Mouse (Mus musculus): ENCODE measurements around the gene Pnck.

DNA sequence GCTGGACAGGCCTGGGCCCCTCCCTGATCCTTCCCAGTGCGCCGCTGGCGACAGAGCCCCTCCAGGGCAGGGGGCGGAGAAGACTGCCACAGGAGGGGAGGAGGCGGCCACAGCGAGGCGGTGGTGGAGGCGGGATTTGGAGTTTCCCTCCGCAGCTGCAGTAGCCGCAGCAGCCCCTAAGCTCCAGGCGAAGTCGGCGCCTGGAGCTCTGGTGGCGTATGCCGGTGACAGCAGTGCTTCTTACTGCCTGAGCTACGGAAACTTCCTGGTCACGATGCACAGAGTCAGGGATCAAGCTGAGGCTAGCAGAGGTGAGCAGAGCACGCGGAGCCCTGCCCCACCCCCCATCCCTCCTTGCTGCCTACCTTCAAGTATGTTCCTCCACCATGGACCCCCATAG is 24.5 kb downstream of the Pnck start:
- TF ChIP-seq CHD2 (IDR thresholded peaks at IDR 0.05; ENCODE audit: low read length) (no peak), MYC (IDR thresholded peaks at IDR 0.05; ENCODE audit: low read depth, low read length) (no peak), NRF1 (IDR thresholded peaks at IDR 0.05; ENCODE audit: insufficient read depth, low read depth, low read length, poor library complexity, severe bottlenecking) (no peak)

All from MEL (cell line).